Mouse (Mus musculus) liver, adult 2 months (tissue): ENCODE data around the gene Elmo2.

Experiments used
- CTCF ChIP-seq: fragments of 200-500 bp; IDR thresholded peaks from 2 replicates; pipeline ENCODE4 v1.5.1; 2011; ENCODE audit warnings: low read depth, low read length, control low read depth
- POLR2A ChIP-seq: fragments of 200-500 bp; IDR thresholded peaks from 2 replicates; pipeline ENCODE4 v1.6.1; 2011; ENCODE audit warnings: low read length, control low read depth; ENCODE audit not compliant: insufficient read depth; ENCODE audit errors: extremely low read depth

DNA sequence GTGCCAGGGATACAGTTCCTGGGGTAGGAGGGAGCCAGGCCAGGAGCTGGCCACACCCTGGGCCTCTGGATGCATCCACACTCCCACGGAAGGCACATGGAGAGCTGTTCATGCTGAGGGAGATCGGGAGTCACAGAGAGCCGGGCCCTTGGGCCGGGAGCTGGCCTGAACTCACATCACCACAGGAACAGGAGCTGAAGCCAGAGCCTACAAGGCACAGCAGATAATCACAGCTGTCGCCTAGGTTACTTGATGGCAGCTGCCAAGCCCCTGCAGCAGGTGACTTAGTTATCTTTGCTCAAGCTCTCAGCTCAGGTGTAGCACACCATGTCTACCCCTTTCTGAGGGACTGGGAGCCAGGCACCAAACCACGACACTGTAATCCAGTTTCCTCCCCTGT is 68.0 kb downstream of the Elmo2 start:
- TF ChIP-seq CTCF: no peak
- no peak for TF ChIP-seq POLR2A
